Mouse (Mus musculus): ENCODE data around the gene Ccdc78.

- TF ChIP-seq POLR2A (IDR thresholded peaks at IDR 0.05; ENCODE audit: extremely low read depth, insufficient read depth, low read length) (no peak), CTCF (IDR thresholded peaks at IDR 0.05; ENCODE audit: low read depth, low read length) (no peak)
Measured at GRCm38 (mm10) chr17:25775318-25776062, 10.9 kb upstream of the Ccdc78 start.

Data from liver, adult 2 months (tissue).